Mouse (Mus musculus) neutrophil, adult 5-6 weeks (primary cell): Measurements from ENCODE around the gene Nags. TPM values are rescaled to one million over a fixed set of nuclear protein-coding genes. Genes with fewer than 3 reads are reported as not detected.

ENCODE experiments used
- ATAC-seq: fragments of 151-379, 151-347 bp; 2 replicates; pipeline ENCODE4 v1.8.0; 2017; ENCODE audit warnings: mild to moderate bottlenecking, moderate TSS enrichment; ENCODE audit not compliant: insufficient number of reproducible peaks, poor library complexity, low FRiP score, severe bottlenecking; ENCODE audit errors: extremely low read depth
- total RNA-seq: library from RNA; stranded (forward); fragments of 200-1000 nt; gene quantifications from 2 replicates; pipeline ENCODE4 v1.2.3, GENCODE M21; 2017

Nags gene
- not detected in 2 replicates for total RNA-seq

- ATAC-seq, result no peak
Observed at GRCm38 (mm10) chr11:102145471-102146001, at the start of gene Nags. Gene Nags, plus strand, starts transcription at chr11:102145513.

GRCm38 (mm10) chr11:102095676-102096075, 49.6 kb upstream of the Nags start:
- no peak for ATAC-seq

GRCm38 (mm10) chr11:102096446-102096845, 48.9 kb upstream of the Nags start:
- no peak for ATAC-seq

GRCm38 (mm10) chr11:102096887-102097391, 48.4 kb upstream of the Nags start:
- ATAC-seq, result no peak

GRCm38 (mm10) chr11:102101219-102101618, 44.1 kb upstream of the Nags start, which contains the start of gene Ppy:
Gene Ppy, minus strand, starts transcription at chr11:102101319.
- ATAC-seq, result no peak

GRCm38 (mm10) chr11:102102485-102103258, 42.6 kb upstream of the Nags start:
- no peak for ATAC-seq

- no peak for ATAC-seq
Observed at GRCm38 (mm10) chr11:102106911-102107310, 38.4 kb upstream of the Nags start.

- no peak for ATAC-seq
Observed at GRCm38 (mm10) chr11:102107732-102108131, 37.6 kb upstream of the Nags start, which contains the start of gene Pyy. Gene Pyy, minus strand, starts transcription at chr11:102107832.

GRCm38 (mm10) chr11:102111576-102111975, 33.7 kb upstream of the Nags start:
- ATAC-seq, result no peak

- no peak for ATAC-seq
Observed at GRCm38 (mm10) chr11:102116241-102116640, 29.1 kb upstream of the Nags start.

- ATAC-seq, result no peak
Observed at GRCm38 (mm10) chr11:102117386-102117785, 27.9 kb upstream of the Nags start.

GRCm38 (mm10) chr11:102134516-102134915, 10.8 kb upstream of the Nags start:
- no peak for ATAC-seq

GRCm38 (mm10) chr11:102137625-102138446, 7.5 kb upstream of the Nags start:
- ATAC-seq, result peak; percentile 37; the same call in 1 of the 2 replicates

- ATAC-seq, result peak; percentile 72; the same call in 1 of the 2 replicates
Observed at GRCm38 (mm10) chr11:102138447-102138740, 6.9 kb upstream of the Nags start.

- ATAC-seq, result peak; percentile 43; the same call in 1 of the 2 replicates
Observed at GRCm38 (mm10) chr11:102140508-102140907, 4.8 kb upstream of the Nags start.

GRCm38 (mm10) chr11:102142355-102142754, 3.0 kb upstream of the Nags start:
- ATAC-seq, result no peak

GRCm38 (mm10) chr11:102144957-102145470, 299 bp upstream of the Nags start:
- no peak for ATAC-seq

GRCm38 (mm10) chr11:102146005-102146404, 692 bp downstream of the Nags start:
- no peak for ATAC-seq

- ATAC-seq, result no peak
Observed at GRCm38 (mm10) chr11:102146531-102146930, 1.2 kb downstream of the Nags start.
